Mouse (Mus musculus) heart, embryonic 12.5 days (tissue): ENCODE data around the gene Nfu1. TPM values are rescaled to one million over a fixed set of nuclear protein-coding genes. Genes with fewer than 3 reads are reported as not detected.

Experiments used
- ATAC-seq: fragments of 200-750 bp; cut with Nextera tagmentation; 2 replicates; pipeline ENCODE4 v1.8.0; 2017; ENCODE audit warnings: moderate TSS enrichment, moderate library complexity; ENCODE audit not compliant: insufficient number of reproducible peaks, low FRiP score
- H3K27ac ChIP-seq: fragments of 300-500 bp; sonication (generic); 2 replicates; pipeline ENCODE4 v1.5.1; 2016; ENCODE audit warnings: mild to moderate bottlenecking, moderate library complexity; ENCODE audit not compliant: poor library complexity, severe bottlenecking
- H3K27me3 ChIP-seq: fragments of 300-500 bp; sonication (generic); replicated peaks from 2 replicates; pipeline ENCODE4 v1.6.1; 2016; ENCODE audit warnings: mild to moderate bottlenecking, moderate library complexity
- H3K36me3 ChIP-seq: fragments of 300-500 bp; sonication (generic); 2 replicates; pipeline ENCODE4 v1.6.1; 2016; ENCODE audit warnings: mild to moderate bottlenecking, moderate library complexity
- H3K4me1 ChIP-seq: fragments of 300-500 bp; sonication (generic); replicated peaks from 2 replicates; pipeline ENCODE4 v1.6.1; 2016; ENCODE audit warnings: mild to moderate bottlenecking
- H3K4me2 ChIP-seq: fragments of 300-500 bp; sonication (generic); 2 replicates; pipeline ENCODE4 v1.6.1; 2016; ENCODE audit warnings: mild to moderate bottlenecking, moderate library complexity
- H3K4me3 ChIP-seq: fragments of 300-500 bp; sonication (generic); 2 replicates; pipeline ENCODE4 v1.5.1; 2016; ENCODE audit warnings: mild to moderate bottlenecking
- H3K9ac ChIP-seq: fragments of 300-500 bp; sonication (generic); 2 replicates; pipeline ENCODE4 v1.6.1; 2016; ENCODE audit warnings: mild to moderate bottlenecking, moderate library complexity
- H3K9me3 ChIP-seq: fragments of 300-500 bp; sonication (generic); replicated peaks from 2 replicates; pipeline ENCODE4 v1.6.1; 2016; ENCODE audit warnings: mild to moderate bottlenecking, moderate library complexity
- WGBS: fragments of 180-500 bp; shearing (Covaris S2); methylation state at CpG from one replicate; pipeline ENCODE4 v1.1.7; 2016; 5-methylcytosine and 5-hydroxymethylcytosine counted together
- polyA plus RNA-seq: library from polyadenylated mRNA; unstranded; fragments of >200 nt; fragmentation: Nextera tagmentation; extraction: Ambion mirVana; gene quantifications from 2 replicates; pipeline ENCODE4 v1.2.1, GENCODE M21; 2016

Nfu1 gene
- polyA plus RNA-seq, 1 experiment from 2014 or later = 97.7 TPM

- Histone ChIP-seq H3K9me3 (no peaks in the 10 kb centered on the region), H3K4me3 (no peak overlapping the region), H3K27me3 (no peaks in the 10 kb centered on the region), H3K9ac (no peak overlapping the region), H3K27ac (no peak overlapping the region), H3K4me2 (no peak overlapping the region), H3K36me3 (peaks cover 29% of the 10 kb centered on the region), H3K4me1 (peaks cover 40% of the 10 kb centered on the region)
- ATAC-seq = no peak
- WGBS = 64% methylated on average over 4 of the region's 4 CpGs
These were observed 14.8 kb upstream of the Nfu1 start for GRCm38 (mm10) chr6:86994254-86994653.

DNA sequence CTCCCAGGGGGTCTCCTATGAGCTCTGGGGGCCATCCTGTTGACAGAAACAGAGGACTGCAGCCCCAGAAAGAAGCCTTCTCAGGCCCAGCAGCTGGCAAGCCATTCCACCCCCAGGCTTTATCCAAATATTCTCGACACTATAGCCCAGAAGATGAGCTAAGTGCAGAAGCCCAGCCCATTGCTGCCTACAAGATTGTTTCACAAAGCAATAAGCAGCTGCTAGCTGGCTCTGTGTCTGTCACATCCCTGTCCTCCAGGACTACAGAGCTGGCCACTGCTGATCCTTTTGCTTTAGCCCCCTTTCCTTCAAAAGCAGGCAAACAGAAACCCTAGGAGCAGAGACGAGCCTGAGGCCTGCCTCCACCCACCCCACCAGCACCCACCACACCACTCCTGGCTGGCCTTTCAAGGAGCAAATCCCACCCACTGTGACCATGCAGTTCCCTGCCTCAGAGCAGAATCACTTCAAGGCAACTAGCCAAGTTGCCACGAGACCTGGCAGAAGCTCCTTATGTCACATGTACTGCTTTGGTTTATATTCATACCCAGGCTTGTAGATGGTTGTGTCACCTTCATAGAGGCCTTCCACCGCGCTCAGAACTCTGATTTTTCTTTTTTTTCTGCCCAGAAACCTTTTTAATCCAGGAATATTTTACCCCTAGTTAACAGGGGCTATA is 12.3 kb upstream of the Nfu1 start:
- Histone ChIP-seq H3K9me3 (no peaks in the 10 kb centered on the region), H3K9ac (no peak overlapping the region), H3K27me3 (no peaks in the 10 kb centered on the region), H3K36me3 (peaks cover 32% of the 10 kb centered on the region), H3K4me1 (peaks cover 21% of the 10 kb centered on the region), H3K4me2 (no peak overlapping the region), H3K27ac (no peak overlapping the region), H3K4me3 (no peak overlapping the region)
- WGBS = 82% methylated on average over 5 of the region's 5 CpGs
- no peak for ATAC-seq

DNA sequence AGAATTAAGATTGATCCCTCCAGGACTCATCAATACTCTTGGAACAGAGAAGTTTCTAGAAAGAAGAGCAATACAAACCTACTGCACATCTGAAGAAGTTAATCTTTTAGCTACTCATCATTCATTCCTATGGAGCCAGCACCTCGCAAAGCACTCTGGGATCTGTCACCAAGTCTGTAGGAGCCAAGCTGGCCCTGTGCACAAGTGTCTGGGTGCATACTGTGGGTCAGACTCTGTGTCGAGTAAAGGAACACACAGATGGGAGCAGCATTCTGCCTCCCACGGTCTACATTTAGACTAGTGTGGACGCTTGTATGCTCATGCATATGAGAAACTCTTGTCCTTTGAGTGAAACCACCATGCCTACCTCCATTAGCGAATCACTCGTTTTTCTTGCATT is 11.7 kb upstream of the Nfu1 start:
- Histone ChIP-seq H3K27me3 (no peaks in the 10 kb centered on the region), H3K27ac (no peak overlapping the region), H3K9me3 (no peaks in the 10 kb centered on the region), H3K36me3 (peaks cover 32% of the 10 kb centered on the region), H3K4me1 (peaks cover 19% of the 10 kb centered on the region), H3K4me2 (no peak overlapping the region), H3K4me3 (no peak overlapping the region), H3K9ac (no peak overlapping the region)
- 86% methylated on average over 6 of the region's 6 CpGs for WGBS
- no peak for ATAC-seq

GRCm38 (mm10) chr6:87001995-87002394 is 7.0 kb upstream of the Nfu1 start:
- Histone ChIP-seq H3K4me3 (no peak overlapping the region), H3K9me3 (peaks cover 6% of the 10 kb centered on the region; the same call in 1 of the 2 replicates), H3K27ac (no peak overlapping the region), H3K27me3 (no peaks in the 10 kb centered on the region), H3K9ac (no peak overlapping the region), H3K4me2 (no peak overlapping the region), H3K4me1 (peaks cover 8% of the 10 kb centered on the region), H3K36me3 (peaks cover 22% of the 10 kb centered on the region)
- ATAC-seq = no peak
- 87% methylated on average over 6 of the region's 6 CpGs for WGBS

- Histone ChIP-seq H3K9ac (no peak overlapping the region), H3K4me2 (no peak overlapping the region), H3K4me3 (no peak overlapping the region), H3K9me3 (peaks cover 6% of the 10 kb centered on the region; the same call in 1 of the 2 replicates), H3K36me3 (peaks cover 17% of the 10 kb centered on the region), H3K27me3 (no peaks in the 10 kb centered on the region), H3K4me1 (peaks cover 7% of the 10 kb centered on the region), H3K27ac (0 out of 2 replicates have a peak overlapping the region, but pooled peaks have one; percentile 20)
- peak; percentile 68; the same call in 1 of the 2 replicates for ATAC-seq
- WGBS = 47% methylated on average over 8 of the region's 8 CpGs
These were observed 6.4 kb upstream of the Nfu1 start for GRCm38 (mm10) chr6:87002521-87003055.

DNA sequence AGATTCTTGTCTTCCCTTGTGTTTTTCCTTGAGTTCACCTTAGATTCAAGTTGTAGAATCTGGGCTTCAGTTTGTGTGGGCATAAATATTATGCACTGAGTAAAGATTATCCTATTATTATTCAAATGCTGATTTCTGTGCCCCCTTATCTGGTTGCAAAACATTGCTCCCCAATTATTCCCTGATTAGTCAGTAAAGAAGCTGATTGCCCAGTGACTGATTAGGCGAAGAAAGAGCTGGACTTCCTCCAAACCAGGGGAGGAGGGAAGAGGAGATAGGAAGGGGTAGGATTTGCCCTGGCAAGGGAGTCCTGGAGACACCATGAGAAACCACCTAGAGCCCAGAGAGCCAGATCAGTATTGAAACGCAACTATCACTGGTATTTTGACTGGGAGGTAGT is 4.9 kb upstream of the Nfu1 start:
- H3K9ac ChIP-seq = no peak overlapping the region
- ATAC-seq = no peak
- WGBS = 50% methylated on average over 2 of the region's 2 CpGs

DNA sequence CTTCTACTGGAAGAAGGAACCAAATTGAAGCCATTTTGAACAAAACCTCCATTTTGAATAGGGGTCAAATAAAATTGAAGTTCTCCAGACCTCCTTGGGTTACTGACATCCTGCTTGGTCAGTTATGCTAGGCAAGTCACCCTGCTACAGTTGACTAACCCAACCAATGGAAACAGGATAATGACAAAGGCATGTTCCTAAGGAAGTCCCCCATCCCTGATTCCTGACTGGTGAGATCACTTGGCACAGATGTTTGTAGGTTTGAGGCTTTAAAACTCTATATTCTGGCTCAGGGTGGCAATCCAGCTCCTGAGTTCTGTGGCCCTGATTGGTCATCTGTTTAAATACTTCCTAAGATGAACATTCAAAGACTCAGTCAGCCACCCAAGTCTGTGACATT is 3.5 kb upstream of the Nfu1 start:
- ATAC-seq = no peak

More for the DNA sequence above, 4.9 kb upstream of the Nfu1 start:
- no peak overlapping the region for H3K27ac ChIP-seq
- H3K36me3 ChIP-seq = peaks cover 8% of the 10 kb centered on the region
- H3K9me3 ChIP-seq = peaks cover 6% of the 10 kb centered on the region; the same call in 1 of the 2 replicates
- no peak overlapping the region for H3K4me2 ChIP-seq
- no peaks in the 10 kb centered on the region for H3K27me3 ChIP-seq
- H3K4me1 ChIP-seq = peaks cover 7% of the 10 kb centered on the region
- no peak overlapping the region for H3K4me3 ChIP-seq

GRCm38 (mm10) chr6:87009692-87010328 is 774 bp downstream of the Nfu1 start:
- peaks cover 2% of the 10 kb centered on the region; the same call in 1 of the 2 replicates for H3K9me3 ChIP-seq
- no peaks in the 10 kb centered on the region for H3K27me3 ChIP-seq
- peaks cover 7% of the 10 kb centered on the region for H3K4me1 ChIP-seq
- peak; percentile 96 for ATAC-seq
- peak overlapping the region; percentile 98 for H3K9ac ChIP-seq
- peaks cover 19% of the 10 kb centered on the region for H3K36me3 ChIP-seq
- H3K4me3 ChIP-seq = peak overlapping the region; percentile 98
- under 1% methylated on average over 36 of the region's 36 CpGs for whole genome bisulfite sequencing
- peak overlapping the region; percentile 98 for H3K27ac ChIP-seq
- H3K4me2 ChIP-seq = peak overlapping the region; percentile 69

More for the DNA sequence above, 3.5 kb upstream of the Nfu1 start:
- Histone ChIP-seq H3K27ac (no peak overlapping the region), H3K27me3 (no peaks in the 10 kb centered on the region), H3K4me1 (peaks cover 12% of the 10 kb centered on the region), H3K9ac (no peak overlapping the region), H3K4me2 (no peak overlapping the region), H3K9me3 (peaks cover 6% of the 10 kb centered on the region; the same call in 1 of the 2 replicates), H3K36me3 (peaks cover 5% of the 10 kb centered on the region; the same call in 1 of the 2 replicates), H3K4me3 (no peak overlapping the region)

GRCm38 (mm10) chr6:87016916-87017315 is 7.9 kb downstream of the Nfu1 start:
- WGBS = 58% methylated on average over 4 of the region's 4 CpGs
- H3K36me3 ChIP-seq = peaks cover 74% of the 10 kb centered on the region
- ATAC-seq = no peak

GRCm38 (mm10) chr6:87018874-87019273 is 9.8 kb downstream of the Nfu1 start:
- Histone ChIP-seq H3K4me3 (no peak overlapping the region), H3K9me3 (peaks cover 8% of the 10 kb centered on the region), H3K9ac (no peak overlapping the region), H3K4me2 (no peak overlapping the region), H3K36me3 (peaks cover 75% of the 10 kb centered on the region), H3K27ac (no peak overlapping the region), H3K27me3 (no peaks in the 10 kb centered on the region), H3K4me1 (no peaks in the 10 kb centered on the region)
- no peak for ATAC-seq
- 85% methylated on average over 8 of the region's 8 CpGs for WGBS

More at GRCm38 (mm10) chr6:87016916-87017315, 7.9 kb downstream of the Nfu1 start:
- no peak overlapping the region for H3K4me3 ChIP-seq
- no peaks in the 10 kb centered on the region for H3K4me1 ChIP-seq
- H3K27ac ChIP-seq = no peak overlapping the region
- no peaks in the 10 kb centered on the region for H3K27me3 ChIP-seq
- no peak overlapping the region for H3K4me2 ChIP-seq
- H3K9me3 ChIP-seq = peaks cover 8% of the 10 kb centered on the region
- H3K9ac ChIP-seq = no peak overlapping the region

DNA sequence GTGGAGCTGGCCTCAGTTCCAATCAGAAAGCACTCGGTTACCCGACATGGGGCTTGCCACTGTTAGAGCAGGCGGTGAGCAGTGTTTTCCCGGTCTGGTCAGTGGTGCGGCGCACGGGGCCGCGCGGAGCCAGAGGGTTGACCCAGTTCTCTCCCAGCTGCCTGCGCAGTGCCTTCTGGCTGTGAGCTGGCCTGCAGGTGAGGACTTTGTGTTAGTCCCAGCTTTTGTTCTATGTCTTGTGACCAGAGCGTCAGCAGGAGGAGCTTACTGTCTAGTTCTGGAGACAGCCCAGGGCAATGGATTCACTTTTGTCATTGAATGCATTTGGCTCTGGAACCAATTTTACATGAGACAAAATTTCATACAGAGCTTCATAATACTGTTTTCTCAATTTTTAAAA is 12.8 kb downstream of the Nfu1 start:
- H3K4me2 ChIP-seq = no peak overlapping the region
- H3K27me3 ChIP-seq = no peaks in the 10 kb centered on the region
- H3K27ac ChIP-seq = no peak overlapping the region
- H3K36me3 ChIP-seq = peaks cover 76% of the 10 kb centered on the region
- no peak overlapping the region for H3K9ac ChIP-seq
- no peak for ATAC-seq
- H3K4me1 ChIP-seq = peaks cover 13% of the 10 kb centered on the region
- peaks cover 8% of the 10 kb centered on the region for H3K9me3 ChIP-seq
- 97% methylated on average over 12 of the region's 12 CpGs for WGBS
- H3K4me3 ChIP-seq = no peak overlapping the region
